ENCODE assay signal across 8 mouse cellular contexts in the genomic region with DNA sequence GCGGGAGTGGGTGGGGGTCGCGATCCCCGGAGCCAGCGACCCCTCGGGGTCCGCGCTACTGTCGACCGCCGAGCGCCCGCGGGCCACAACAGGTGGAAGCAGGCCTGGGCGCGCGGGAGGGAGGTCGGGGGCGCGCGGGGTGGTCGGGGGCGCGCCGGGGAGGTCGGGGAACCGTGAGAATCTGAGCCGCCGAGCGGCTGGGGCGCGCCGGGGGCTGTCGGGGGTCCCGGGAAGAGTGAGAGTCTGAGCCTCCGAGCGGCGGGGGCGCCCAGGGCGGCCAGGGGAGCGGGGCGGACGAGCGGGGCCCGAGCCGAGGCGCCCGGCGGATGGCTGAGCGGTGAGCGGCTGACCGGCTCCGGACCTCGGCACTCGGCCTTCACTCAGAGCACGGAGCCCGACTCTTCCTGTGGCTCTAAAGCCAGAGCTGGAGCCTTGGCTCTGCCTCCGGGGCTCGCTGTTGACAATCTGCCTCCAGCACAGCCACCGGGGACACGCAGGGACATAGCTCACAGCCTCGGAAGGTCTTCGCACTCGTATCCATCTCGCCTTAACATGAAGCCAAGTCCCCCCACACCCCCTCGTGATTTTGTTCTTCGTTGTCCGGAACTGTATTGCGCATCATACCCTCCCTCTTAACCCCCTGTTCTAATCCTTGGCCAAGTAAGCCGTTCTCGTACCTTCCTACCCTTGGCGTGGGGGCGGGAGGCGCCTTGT. TPM values are rescaled to one million over a fixed set of nuclear protein-coding genes. Genes with fewer than 3 reads are reported as not detected.
DNase-seq lines count a peak whose midpoint lies in the region; ATAC-seq and TF ChIP-seq lines count a peak whose summit lies in the region.

No protein-coding gene starts in this region.

- no peaks in the 10 kb centered on the region for H3K36me3 ChIP-seq in ES-Bruce4 (ENCODE audit: control insufficient read depth, insufficient read depth, low read length, poor library complexity, severe bottlenecking)
- no peaks in the 10 kb centered on the region for H3K36me3 ChIP-seq in forebrain, embryonic 12.5 days (replicated peaks)
- H3K36me3 ChIP-seq in liver, postnatal 0 days (replicated peaks; ENCODE audit: insufficient read depth, low read length) = no peaks in the 10 kb centered on the region
- no peaks in the 10 kb centered on the region for H3K36me3 ChIP-seq in neural tube, embryonic 14.5 days (ENCODE audit: control insufficient read depth, insufficient read depth, low read length)

- peak overlapping the region; percentile 59 for H3K27ac ChIP-seq in ES-Bruce4 (ENCODE audit: insufficient read depth, low read length)
- no peak overlapping the region for H3K27ac ChIP-seq in forebrain, embryonic 12.5 days
- peak overlapping the region; percentile 78 for H3K27ac ChIP-seq in liver, postnatal 0 days (ENCODE audit: low read depth)
- no peak overlapping the region for H3K27ac ChIP-seq in neural tube, embryonic 14.5 days (ENCODE audit: low read depth, low read length)

- DNase-seq in heart, postnatal 10 days = peak; percentile 59 to 66
- peak; percentile 32 to 65 for DNase-seq in kidney, postnatal 36 days
- peak; percentile 59 for DNase-seq in liver, postnatal 0 days
- DNase-seq in thymus, postnatal 4 days = peak; percentile 71

- peak overlapping the region; percentile 92 for H3K4me3 ChIP-seq in ES-Bruce4 (ENCODE audit: low read depth, low read length)
- peak overlapping the region; percentile 75 for H3K4me3 ChIP-seq in forebrain, embryonic 12.5 days (replicated peaks)
- peak overlapping the region; percentile 84 for H3K4me3 ChIP-seq in liver, postnatal 0 days (ENCODE audit: low read depth, low read length)
- H3K4me3 ChIP-seq in neural tube, embryonic 14.5 days (ENCODE audit: low read depth, low read length) = peak overlapping the region; percentile 67

- intact Hi-C loops in heart, postnatal 10 days (cut with DNase I) = no loop called here

- H3K9me3 ChIP-seq in ES-Bruce4 (replicated peaks; ENCODE audit: control insufficient read depth, insufficient read depth, low read length, poor library complexity, severe bottlenecking) = no peaks in the 10 kb centered on the region
- no peaks in the 10 kb centered on the region for H3K9me3 ChIP-seq in forebrain, embryonic 12.5 days
- no peaks in the 10 kb centered on the region for H3K9me3 ChIP-seq in liver, postnatal 0 days (ENCODE audit: low read length)
- no peaks in the 10 kb centered on the region for H3K9me3 ChIP-seq in neural tube, embryonic 14.5 days (ENCODE audit: control insufficient read depth, low read length)

- H3K4me2 ChIP-seq in forebrain, embryonic 12.5 days = peak overlapping the region; percentile 95
- peak overlapping the region; percentile 98 for H3K4me2 ChIP-seq in liver, postnatal 0 days (ENCODE audit: low read depth, low read length)
- peak overlapping the region; percentile 92 for H3K4me2 ChIP-seq in neural tube, embryonic 14.5 days (ENCODE audit: low read depth, low read length)

- under 1% methylated on average over 59 of the region's 74 CpGs for WGBS in forebrain, embryonic 12.5 days
- under 1% methylated on average over 45 of the region's 74 CpGs for WGBS in liver, postnatal 0 days (ENCODE audit: insufficient replicate concordance)
- under 1% methylated on average over 44 of the region's 74 CpGs for WGBS in neural tube, embryonic 14.5 days

- TF ChIP-seq POLR2A in ES-Bruce4 (IDR thresholded peaks at IDR 0.05; ENCODE audit: insufficient read depth, low read length) = no peak

- no peak for TF ChIP-seq EP300 in ES-Bruce4 (IDR thresholded peaks at IDR 0.05; ENCODE audit: insufficient read depth, low read depth, low read length)
- TF ChIP-seq EP300 in liver, postnatal 0 days (IDR thresholded peaks at IDR 0.05; ENCODE audit: low read depth) = no peak

- ATAC-seq in cerebellum, adult (ENCODE audit: insufficient number of reproducible peaks, low FRiP score, low TSS enrichment) = peak; percentile 82
- ATAC-seq in forebrain, embryonic 12.5 days (ENCODE audit: low FRiP score) = peak; percentile 67
- peak; percentile 62 for ATAC-seq in liver, postnatal 0 days
- peak; percentile 78 for ATAC-seq in neural tube, embryonic 14.5 days (ENCODE audit: low read depth)

- H3K4me1 ChIP-seq in ES-Bruce4 (ENCODE audit: control insufficient read depth, insufficient read depth, low read length) = peaks cover 1% of the 10 kb centered on the region
- H3K4me1 ChIP-seq in forebrain, embryonic 12.5 days = peaks cover 16% of the 10 kb centered on the region
- H3K4me1 ChIP-seq in liver, postnatal 0 days (ENCODE audit: insufficient read depth) = peaks cover 8% of the 10 kb centered on the region
- H3K4me1 ChIP-seq in neural tube, embryonic 14.5 days (ENCODE audit: control insufficient read depth, insufficient read depth, low read length) = 0 out of 2 replicates have a peak, but pooled peaks cover 2% of the 10 kb centered on the region

- TF ChIP-seq CTCF in ES-Bruce4 (IDR thresholded peaks at IDR 0.05; ENCODE audit: low read depth, low read length) = no peak
- TF ChIP-seq CTCF in liver, postnatal 0 days (IDR thresholded peaks at IDR 0.05; ENCODE audit: low read depth) = no peak

- H3K27me3 ChIP-seq in ES-Bruce4 (ENCODE audit: control insufficient read depth, insufficient read depth, low read length, poor library complexity, severe bottlenecking) = no peaks in the 10 kb centered on the region
- peaks cover 43% of the 10 kb centered on the region for H3K27me3 ChIP-seq in forebrain, embryonic 12.5 days
- 0 out of 2 replicates have a peak, but pooled peaks cover 8% of the 10 kb centered on the region for H3K27me3 ChIP-seq in liver, postnatal 0 days (ENCODE audit: insufficient read depth, low read length)
- H3K27me3 ChIP-seq in neural tube, embryonic 14.5 days (ENCODE audit: control insufficient read depth, insufficient read depth, low read length) = peaks cover 26% of the 10 kb centered on the region

- peak overlapping the region; percentile 91 for H3K9ac ChIP-seq in ES-Bruce4 (ENCODE audit: low read depth, poor library complexity, severe bottlenecking)
- peak overlapping the region; percentile 58 for H3K9ac ChIP-seq in forebrain, embryonic 12.5 days
- peak overlapping the region; percentile 88 for H3K9ac ChIP-seq in liver, postnatal 0 days (replicated peaks)
- peak overlapping the region; percentile 59 for H3K9ac ChIP-seq in neural tube, embryonic 14.5 days (replicated peaks; ENCODE audit: low read depth, low read length)

RNA-seq across cellular contexts. Expression of gene Map7, which starts 1.0 kb away (rescaled TPM):
- polyA plus RNA-seq in ES-Bruce4 (2011; ENCODE audit: insufficient read depth, insufficient read length, low read depth, missing spikeins) = 108 and 126 TPM in 2 replicates
- 6.3 and 8.2 TPM in 2 replicates for polyA plus RNA-seq in forebrain, embryonic 12.5 days (2016; fragmentation: Nextera tagmentation; extraction: Ambion mirVana)
- 10 to 100 TPM; 13.6 to 15.8 TPM for total RNA-seq in heart, postnatal 10 days (2021)
- polyA plus RNA-seq in liver, postnatal 0 days (2015; fragmentation: Nextera tagmentation; extraction: Ambion mirVana) = 6.1 and 6.8 TPM in 2 replicates
- 7.4 and 15.5 TPM in 2 replicates for polyA plus RNA-seq in neural tube, embryonic 14.5 days (2014; fragmentation: Nextera tagmentation; extraction: Ambion mirVana)

Comparison
In these comparisons a context has a peak if more than half of its experiments do, and no peak if none do; other contexts are left out.
1. H3K27ac ChIP-seq: peak in ES-Bruce4 (single experiment) and liver, postnatal 0 days (single experiment); none in forebrain, embryonic 12.5 days (single experiment) and neural tube, embryonic 14.5 days (single experiment).
2. Peak in every context shown above with its lines, with median percentiles within 50 percentile points of each other: H3K4me3 ChIP-seq, H3K9ac ChIP-seq, ATAC-seq, H3K4me2 ChIP-seq and DNase-seq.